Mouse (Mus musculus) liver, embryonic 13.5 days (tissue): ENCODE measurements around the gene Scg5. TPM values are rescaled to one million over a fixed set of nuclear protein-coding genes. Genes with fewer than 3 reads are reported as not detected.
A peak's percentile ranks its signal among the peaks of the same experiment; 100 is the strongest.

Experiments used
- ATAC-seq: fragments of 200-750 bp; cut with Nextera tagmentation; 2 replicates; pipeline ENCODE4 v1.8.0; 2017; ENCODE audit warnings: low read depth, mild to moderate bottlenecking, moderate number of reproducible peaks, moderate library complexity
- DNase-seq: peaks from one replicate; pipeline ENCODE4 v3.0.0; 2022
- H3K27ac ChIP-seq: fragments of 300-500 bp; sonication (generic); 2 replicates; pipeline ENCODE4 v1.5.1; 2015; ENCODE audit warnings: moderate library complexity, mild to moderate bottlenecking, inconsistent platforms
- H3K27me3 ChIP-seq: fragments of 300-500 bp; sonication (generic); 2 replicates; pipeline ENCODE4 v1.6.1; 2015; ENCODE audit warnings: mild to moderate bottlenecking, inconsistent platforms
- H3K36me3 ChIP-seq: fragments of 300-500 bp; sonication (generic); 2 replicates; pipeline ENCODE4 v1.6.1; 2015; ENCODE audit warnings: mild to moderate bottlenecking, inconsistent platforms
- H3K4me1 ChIP-seq: fragments of 300-500 bp; sonication (generic); replicated peaks from 2 replicates; pipeline ENCODE4 v1.6.1; 2015; ENCODE audit warnings: inconsistent platforms
- H3K4me2 ChIP-seq: fragments of 300-500 bp; sonication (generic); 2 replicates; pipeline ENCODE4 v1.6.1; 2015; ENCODE audit warnings: inconsistent platforms, mild to moderate bottlenecking, moderate library complexity
- H3K4me3 ChIP-seq: fragments of 300-500 bp; sonication (generic); replicated peaks from 2 replicates; pipeline ENCODE4 v1.5.1; 2015; ENCODE audit warnings: mild to moderate bottlenecking, inconsistent platforms
- H3K9ac ChIP-seq: fragments of 300-500 bp; sonication (generic); 2 replicates; pipeline ENCODE4 v1.6.1; 2015; ENCODE audit warnings: mild to moderate bottlenecking, inconsistent platforms
- H3K9me3 ChIP-seq: fragments of 300-500 bp; sonication (generic); replicated peaks from 2 replicates; pipeline ENCODE4 v1.6.1; 2016; ENCODE audit warnings: inconsistent platforms
- WGBS: fragments of 180-500 bp; shearing (Covaris S2); methylation state at CpG from one replicate; pipeline ENCODE4 v1.1.7; 2015; ENCODE audit not compliant: insufficient replicate concordance; 5-methylcytosine and 5-hydroxymethylcytosine counted together
- polyA plus RNA-seq: library from polyadenylated mRNA; unstranded; fragments of >200 nt; fragmentation: Nextera tagmentation; extraction: Ambion mirVana; gene quantifications from 2 replicates; pipeline ENCODE4 v1.2.1, GENCODE M21; 2015

Gene Scg5
- polyA plus RNA-seq, 1 experiment from 2014 or later = 0.21 TPM

DNA sequence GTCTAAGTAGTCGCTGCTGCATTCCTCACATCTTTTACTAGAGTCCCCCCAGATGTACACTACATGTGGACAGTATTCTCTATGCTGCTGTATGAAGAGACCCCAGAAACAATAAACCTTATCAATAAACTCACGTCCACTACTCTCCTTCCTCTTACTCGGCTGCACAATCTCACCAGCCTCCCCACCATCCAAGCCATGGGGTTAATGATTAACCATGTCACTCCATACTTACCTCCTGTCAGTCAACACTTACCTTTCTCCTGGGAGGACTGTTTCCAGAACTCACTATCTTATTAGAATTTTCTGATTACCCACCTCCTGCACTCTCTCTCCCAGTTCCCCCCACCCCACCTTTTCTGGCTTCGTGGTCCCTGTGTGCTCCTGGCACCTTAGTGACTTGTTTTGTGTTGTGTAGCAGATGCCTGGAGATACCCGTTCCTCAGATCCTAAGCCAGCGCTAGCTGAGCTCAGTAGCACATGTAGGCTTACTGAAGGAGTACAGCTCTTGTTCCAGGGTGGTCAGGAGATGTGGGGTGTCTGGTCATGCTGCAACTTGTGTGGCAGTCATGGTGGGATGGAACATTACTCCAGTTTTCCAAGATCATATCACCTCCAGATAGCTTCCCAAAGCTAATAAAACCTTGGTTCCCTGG is 54.6 kb downstream of the Scg5 start:
- Histone ChIP-seq H3K9ac (no peak overlapping the region), H3K4me2 (no peak overlapping the region), H3K27me3 (no peaks in the 10 kb centered on the region), H3K4me3 (no peak overlapping the region), H3K27ac (no peak overlapping the region), H3K4me1 (no peaks in the 10 kb centered on the region), H3K36me3 (no peaks in the 10 kb centered on the region), H3K9me3 (no peaks in the 10 kb centered on the region)
- DNase-seq = no peak
- 47% methylated on average over 6 of the region's 6 CpGs for WGBS
- no peak for ATAC-seq

DNA sequence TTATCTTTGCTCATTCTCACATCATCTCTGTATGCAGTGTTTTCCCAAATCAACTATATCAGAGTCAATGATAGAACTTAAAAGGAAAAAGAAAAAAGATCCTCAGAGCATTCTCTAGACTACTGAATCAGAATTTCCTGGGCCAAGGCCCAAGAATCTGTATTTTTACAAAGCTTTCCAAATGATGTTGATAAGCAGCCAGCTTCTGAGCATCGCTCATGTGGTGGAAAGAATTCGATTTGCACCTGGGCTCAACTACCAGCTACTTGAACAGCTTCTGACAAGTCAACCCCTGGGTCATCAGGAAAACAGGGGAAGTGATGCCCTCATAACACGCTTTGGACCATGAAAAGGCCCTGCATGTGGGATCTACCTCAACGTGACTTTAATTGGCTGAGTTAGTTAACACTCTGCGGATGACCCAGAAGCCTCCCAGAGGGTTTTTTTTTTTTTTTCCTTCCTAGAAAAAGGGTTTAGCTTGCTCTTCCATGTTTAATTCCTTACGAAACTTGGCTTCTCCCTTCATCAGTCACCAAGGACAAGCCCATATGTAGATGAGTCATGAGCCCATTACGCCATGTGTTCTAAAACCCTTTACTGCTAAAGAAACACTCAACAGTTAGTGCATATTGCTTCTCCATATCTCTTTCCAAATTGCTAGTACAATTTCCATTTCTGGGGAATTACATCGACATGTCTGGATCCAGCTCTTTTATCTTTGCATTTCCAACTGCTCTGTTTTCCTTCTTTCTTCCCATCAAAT is 60.2 kb downstream of the Scg5 start:
- Histone ChIP-seq H3K9ac (no peak overlapping the region), H3K36me3 (no peaks in the 10 kb centered on the region), H3K4me2 (no peak overlapping the region), H3K27ac (no peak overlapping the region), H3K9me3 (no peaks in the 10 kb centered on the region), H3K27me3 (no peaks in the 10 kb centered on the region), H3K4me1 (no peaks in the 10 kb centered on the region), H3K4me3 (no peak overlapping the region)
- WGBS = 63% methylated on average over 8 of the region's 8 CpGs
- ATAC-seq (no peak), DNase-seq (no peak)

DNA sequence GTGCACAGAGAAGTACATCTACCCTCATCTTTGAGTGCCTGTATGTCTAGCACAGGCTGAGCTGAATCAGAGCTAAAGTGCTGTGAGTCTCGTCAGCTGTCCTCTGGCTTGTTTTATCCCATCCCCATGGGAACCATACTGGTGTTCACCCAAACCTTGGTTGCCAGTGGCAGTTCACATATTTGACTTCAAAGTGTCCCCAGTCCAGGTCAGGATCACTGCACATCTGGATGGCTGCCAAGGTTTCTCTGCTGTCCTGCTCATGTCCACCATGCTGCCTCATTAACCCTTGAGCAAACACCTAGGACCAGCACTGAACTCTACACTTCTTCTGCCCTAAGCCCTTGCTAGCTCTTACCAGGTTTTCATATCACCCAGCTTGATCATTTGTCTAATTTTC is 63.0 kb downstream of the Scg5 start:
- no peak for DNase-seq
- no peak overlapping the region for H3K9ac ChIP-seq
- H3K4me3 ChIP-seq = no peak overlapping the region
- 33% methylated on average over 1 of the region's 1 CpGs for WGBS
- no peak overlapping the region for H3K4me2 ChIP-seq
- no peak overlapping the region for H3K27ac ChIP-seq
- peak; percentile 68; the same call in 1 of the 2 replicates for ATAC-seq
- H3K4me1 ChIP-seq = no peaks in the 10 kb centered on the region
- H3K27me3 ChIP-seq = no peaks in the 10 kb centered on the region
- no peaks in the 10 kb centered on the region for H3K36me3 ChIP-seq
- H3K9me3 ChIP-seq = no peaks in the 10 kb centered on the region

DNA sequence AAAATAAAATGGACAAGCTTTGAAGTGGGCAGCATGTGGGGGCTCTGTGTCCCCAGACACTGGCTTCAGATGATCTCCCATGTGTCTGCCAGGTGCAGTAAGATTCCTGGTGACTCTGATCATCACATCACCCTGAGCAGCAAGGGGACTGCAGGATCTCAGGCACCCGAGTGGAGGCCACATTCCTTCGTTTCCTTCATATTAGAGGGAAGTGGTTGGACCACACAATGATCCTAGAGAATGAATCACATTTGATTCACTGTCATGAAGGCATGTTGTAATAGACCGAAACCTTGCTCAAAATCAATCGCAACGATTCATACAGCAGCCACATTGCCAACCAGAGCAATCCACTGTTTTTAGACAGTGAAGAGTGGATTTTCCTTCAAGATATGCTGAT is 64.0 kb downstream of the Scg5 start:
- no peak for DNase-seq
- Histone ChIP-seq H3K4me2 (no peak overlapping the region), H3K9ac (no peak overlapping the region), H3K27ac (no peak overlapping the region), H3K27me3 (peaks cover 6% of the 10 kb centered on the region), H3K36me3 (no peaks in the 10 kb centered on the region), H3K4me1 (no peaks in the 10 kb centered on the region), H3K4me3 (no peak overlapping the region), H3K9me3 (no peaks in the 10 kb centered on the region)
- ATAC-seq = no peak
- 67% methylated on average over 5 of the region's 5 CpGs for WGBS

DNA sequence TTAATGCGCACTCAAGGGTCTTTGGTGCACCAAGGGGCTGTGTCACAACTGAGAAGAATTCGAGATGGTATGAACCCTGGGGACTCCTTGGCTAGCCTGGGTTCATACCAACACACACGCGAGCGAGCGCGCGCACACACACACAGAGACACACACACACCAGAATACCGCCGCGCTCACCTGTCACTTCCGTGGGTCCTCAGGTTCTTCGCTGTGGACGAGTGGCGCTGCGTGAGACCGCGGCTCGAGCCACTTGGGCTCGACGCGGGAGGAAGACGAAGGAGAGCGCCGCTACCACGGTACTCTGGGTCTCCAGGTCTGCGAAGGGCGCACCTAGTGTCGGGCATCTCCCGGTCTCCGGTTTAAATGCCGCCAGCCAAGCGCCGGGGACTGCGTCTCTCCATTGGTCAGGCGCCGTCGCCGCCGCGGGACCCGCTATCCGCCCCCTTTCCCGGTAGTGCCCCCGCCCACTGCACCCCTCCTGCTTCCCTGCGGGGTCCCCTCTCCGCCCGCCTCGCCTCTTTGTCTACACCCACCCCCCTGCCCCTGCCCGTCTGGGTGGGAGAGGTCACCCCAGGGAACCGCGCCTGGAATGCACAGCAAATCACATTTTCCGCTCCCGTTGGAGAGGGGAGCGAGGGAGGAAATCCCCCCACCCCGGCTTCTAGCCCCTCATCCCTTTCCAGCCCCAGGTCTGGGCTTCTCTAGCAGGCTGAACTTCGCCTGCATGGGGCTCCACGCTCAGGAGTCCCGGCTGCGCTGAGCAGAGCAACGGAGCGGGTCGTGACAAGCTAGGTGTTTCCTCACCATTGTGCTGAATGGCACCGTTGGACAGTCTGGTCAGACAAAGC is 70.4 kb downstream of the Scg5 start, which contains the start of gene Grem1:
Gene Grem1, minus strand, starts transcription at position 336 of the 851 bp plus-strand sequence.
- Histone ChIP-seq H3K9me3 (no peaks in the 10 kb centered on the region), H3K27me3 (peaks cover 47% of the 10 kb centered on the region), H3K27ac (no peak within 1 kb of the TSS), H3K4me2 (peak within 1 kb of the TSS; percentile 55), H3K36me3 (no peaks in the 10 kb centered on the region), H3K9ac (no peak within 1 kb of the TSS), H3K4me3 (peak within 1 kb of the TSS; percentile 25), H3K4me1 (no peaks in the 10 kb centered on the region)
- DNase-seq (no peak), ATAC-seq (no peak)
- 2% methylated on average over 62 of the region's 64 CpGs for WGBS

DNA sequence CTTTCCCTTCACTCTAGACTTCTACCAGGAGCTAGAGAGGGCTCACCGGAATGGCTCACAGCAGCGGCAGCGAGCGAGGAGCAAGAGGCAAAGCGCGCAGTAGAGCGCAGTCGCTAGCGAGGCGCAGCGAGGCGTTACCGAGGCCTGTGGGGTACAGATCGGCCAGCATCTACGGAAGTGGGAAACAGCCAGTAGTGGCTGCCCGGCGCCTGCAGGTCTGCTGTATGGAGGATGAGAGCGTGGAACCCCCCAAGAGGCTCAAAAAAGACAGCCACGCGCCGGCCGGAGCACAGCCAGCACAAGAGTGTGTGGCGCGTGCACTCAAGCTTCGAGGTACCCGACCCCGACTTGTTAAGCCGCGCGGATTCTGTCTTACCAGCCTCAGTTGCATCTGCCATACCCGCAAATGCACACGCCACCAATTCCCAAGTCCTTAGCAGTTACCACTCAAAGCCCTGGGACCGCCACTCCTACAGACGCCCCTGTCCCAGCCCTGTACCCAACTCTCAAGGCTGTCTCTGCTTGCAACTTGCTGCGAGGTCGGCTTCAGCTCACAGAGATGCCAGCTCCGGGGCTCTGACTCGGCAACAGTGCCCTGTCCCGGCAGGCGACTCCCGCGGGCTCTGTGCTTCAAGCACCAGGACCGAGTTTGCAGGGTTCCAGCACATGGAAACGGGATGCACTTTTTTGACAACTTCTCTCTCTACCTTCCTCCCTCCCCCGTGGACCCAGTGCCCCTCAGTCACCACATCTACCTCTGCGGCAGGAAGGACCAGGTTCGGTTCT is 71.2 kb downstream of the Scg5 start:
- 2% methylated on average over 47 of the region's 47 CpGs for WGBS
- Histone ChIP-seq H3K9me3 (no peaks in the 10 kb centered on the region), H3K4me2 (peak overlapping the region; percentile 55), H3K9ac (no peak overlapping the region), H3K4me1 (no peaks in the 10 kb centered on the region), H3K27me3 (peaks cover 47% of the 10 kb centered on the region), H3K4me3 (peak overlapping the region; percentile 25), H3K27ac (no peak overlapping the region), H3K36me3 (no peaks in the 10 kb centered on the region)
- no peak for DNase-seq
- ATAC-seq = no peak

DNA sequence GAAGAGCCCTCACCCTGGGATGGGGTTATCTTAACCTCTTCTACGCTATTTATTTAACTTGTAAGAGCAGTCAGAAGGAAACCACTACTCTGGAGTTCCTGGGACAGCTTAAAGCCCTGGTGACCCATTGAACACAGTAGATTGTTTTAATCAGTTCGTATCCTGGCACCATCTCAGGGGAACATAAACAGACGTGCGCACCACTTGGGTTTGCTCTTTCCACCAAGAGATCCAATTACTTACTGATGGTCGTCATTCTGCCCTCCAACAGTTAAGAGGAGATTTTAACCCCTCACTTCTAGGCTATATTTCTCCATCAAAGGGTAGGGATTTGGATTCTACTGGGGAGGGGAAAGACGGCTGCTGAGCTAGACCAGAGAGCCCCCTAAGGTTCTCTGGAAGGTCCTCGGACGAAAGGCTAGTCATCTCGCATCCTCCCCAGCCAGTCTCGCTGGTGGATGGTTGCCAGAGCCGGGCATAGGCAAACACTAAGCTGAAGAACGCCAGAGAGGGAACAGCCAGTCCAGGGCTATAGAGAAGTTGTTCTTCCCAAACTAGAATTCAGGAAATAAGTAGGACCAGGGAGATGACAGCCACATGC is 71.9 kb downstream of the Scg5 start:
- peak overlapping the region; percentile 18; the same call in 1 of the 2 replicates for H3K4me3 ChIP-seq

DNA sequence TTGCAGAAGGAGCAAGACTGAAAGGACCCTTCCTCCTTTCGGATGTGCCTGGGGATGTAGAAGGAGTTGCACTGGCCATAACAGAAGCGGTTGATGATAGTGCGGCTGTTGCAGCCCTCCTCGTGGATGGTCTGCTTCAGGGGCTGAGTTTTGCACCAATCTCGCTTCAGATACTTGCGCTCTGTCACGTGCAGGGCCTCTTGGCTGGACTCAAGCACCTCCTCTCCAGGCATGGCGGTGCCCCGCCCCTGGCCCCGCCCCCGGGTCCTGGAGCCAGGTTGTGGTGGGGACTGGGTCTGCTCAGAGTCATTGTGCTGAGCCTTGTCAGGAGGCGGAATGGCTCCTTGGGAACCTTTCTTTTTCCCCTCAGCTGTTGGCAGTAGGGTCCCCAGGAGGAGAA is 79.2 kb downstream of the Scg5 start:
- Histone ChIP-seq H3K36me3 (no peaks in the 10 kb centered on the region), H3K4me2 (no peak overlapping the region), H3K4me3 (no peak overlapping the region), H3K27me3 (no peaks in the 10 kb centered on the region), H3K9ac (no peak overlapping the region), H3K27ac (no peak overlapping the region), H3K9me3 (no peaks in the 10 kb centered on the region), H3K4me1 (no peaks in the 10 kb centered on the region)
- DNase-seq (no peak), ATAC-seq (no peak)
- WGBS = 64% methylated on average over 12 of the region's 12 CpGs

More for the DNA sequence above, 71.9 kb downstream of the Scg5 start:
- no peaks in the 10 kb centered on the region for H3K9me3 ChIP-seq
- WGBS = 6% methylated on average over 12 of the region's 12 CpGs
- H3K27ac ChIP-seq = no peak overlapping the region
- no peak for ATAC-seq
- DNase-seq = no peak
- peak overlapping the region; percentile 55; the same call in 1 of the 2 replicates for H3K4me2 ChIP-seq
- peaks cover 47% of the 10 kb centered on the region for H3K27me3 ChIP-seq
- H3K36me3 ChIP-seq = no peaks in the 10 kb centered on the region
- no peaks in the 10 kb centered on the region for H3K4me1 ChIP-seq
- H3K9ac ChIP-seq = no peak overlapping the region

DNA sequence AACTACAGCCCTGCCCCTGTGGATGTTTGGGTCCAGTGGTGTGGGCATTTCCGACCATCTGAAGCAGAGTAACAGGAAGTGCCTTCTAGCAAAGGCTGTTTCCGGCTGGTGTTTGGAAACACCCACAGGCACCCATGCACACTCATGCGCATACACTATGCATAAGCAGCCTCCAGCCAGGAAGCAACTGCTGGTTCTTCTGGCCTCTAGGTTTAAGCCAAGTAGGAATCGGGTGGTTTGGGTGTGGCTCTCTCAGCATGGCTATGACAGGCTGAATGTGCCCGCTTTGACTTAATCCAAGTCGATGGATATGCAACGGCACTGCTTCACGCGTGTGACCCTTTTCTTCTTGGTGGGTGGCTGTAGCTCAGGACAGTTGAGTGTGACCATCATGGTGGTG is 79.6 kb downstream of the Scg5 start:
- no peak for ATAC-seq
- WGBS = 74% methylated on average over 9 of the region's 9 CpGs
- no peak for DNase-seq

DNA sequence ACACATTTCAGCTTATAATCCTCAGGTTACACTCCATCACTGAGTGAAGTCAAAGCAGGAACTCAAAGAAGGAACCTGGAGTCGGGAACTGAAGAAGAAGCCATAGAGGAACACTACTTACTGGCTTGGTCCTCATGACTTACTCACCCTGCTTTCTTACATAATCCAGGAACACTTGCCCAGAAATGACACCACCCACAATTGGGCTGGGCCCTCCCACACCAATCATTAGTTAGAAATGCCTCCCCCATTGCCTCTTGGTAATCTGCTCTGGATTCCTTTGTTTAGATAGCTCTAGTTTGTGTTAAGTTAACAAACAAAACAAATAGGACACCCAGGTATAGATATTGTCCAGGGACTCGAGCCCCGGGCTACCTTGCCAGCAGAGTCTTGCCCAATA is 100.3 kb downstream of the Scg5 start:
- ATAC-seq (no peak), DNase-seq (no peak)
- Histone ChIP-seq H3K27me3 (no peaks in the 10 kb centered on the region), H3K9ac (no peak overlapping the region), H3K9me3 (no peaks in the 10 kb centered on the region), H3K36me3 (no peaks in the 10 kb centered on the region), H3K27ac (no peak overlapping the region), H3K4me2 (no peak overlapping the region), H3K4me3 (no peak overlapping the region), H3K4me1 (no peaks in the 10 kb centered on the region)
- WGBS = 60% methylated on average over 3 of the region's 3 CpGs

More for the DNA sequence above, 79.6 kb downstream of the Scg5 start:
- no peaks in the 10 kb centered on the region for H3K9me3 ChIP-seq
- no peak overlapping the region for H3K27ac ChIP-seq
- no peaks in the 10 kb centered on the region for H3K36me3 ChIP-seq
- no peaks in the 10 kb centered on the region for H3K27me3 ChIP-seq
- no peak overlapping the region for H3K4me2 ChIP-seq
- H3K4me3 ChIP-seq = no peak overlapping the region
- no peak overlapping the region for H3K9ac ChIP-seq
- no peaks in the 10 kb centered on the region for H3K4me1 ChIP-seq
